Mouse (Mus musculus) small intestine, adult 2 months (tissue): Measurements from ENCODE around the gene Clec16a. TPM values are rescaled to one million over a fixed set of nuclear protein-coding genes. Genes with fewer than 3 reads are reported as not detected.

Source experiments
- H3K27ac ChIP-seq: fragments of 200-500 bp; 2 replicates; pipeline ENCODE4 v1.5.1; 2012; ENCODE audit warnings: low read depth, low read length, control low read depth, inconsistent platforms; ENCODE audit not compliant: insufficient read depth
- H3K27me3 ChIP-seq: fragments of 200-500 bp; 2 replicates; pipeline ENCODE4 v1.6.1; 2012; ENCODE audit warnings: mild to moderate bottlenecking, moderate library complexity, low read length, inconsistent platforms; ENCODE audit not compliant: control insufficient read depth, insufficient read depth
- H3K36me3 ChIP-seq: fragments of 200-500 bp; 2 replicates; pipeline ENCODE4 v1.6.1; 2012; ENCODE audit warnings: mild to moderate bottlenecking, low read length, control low read depth, inconsistent platforms; ENCODE audit not compliant: control insufficient read depth, insufficient read depth
- H3K4me1 ChIP-seq: fragments of 200-500 bp; 2 replicates; pipeline ENCODE4 v1.6.1; 2012; ENCODE audit warnings: low read length, inconsistent platforms, mixed read lengths; ENCODE audit not compliant: control insufficient read depth, insufficient read depth, insufficient read length
- H3K4me3 ChIP-seq: fragments of 200-500 bp; 2 replicates; pipeline ENCODE4 v1.5.1; 2012; ENCODE audit warnings: low read depth, mild to moderate bottlenecking, control low read depth, inconsistent platforms, low read length, moderate library complexity
- CTCF ChIP-seq: fragments of 200-500 bp; IDR thresholded peaks from 2 replicates; pipeline ENCODE4 v1.5.1; 2012; ENCODE audit warnings: low read depth, mild to moderate bottlenecking, control low read depth, inconsistent platforms, low read length, moderate library complexity, mixed read lengths; ENCODE audit not compliant: insufficient replicate concordance, insufficient read length; ENCODE audit errors: extremely low read depth
- POLR2A ChIP-seq: fragments of 200-500 bp; IDR thresholded peaks from 2 replicates; pipeline ENCODE4 v1.6.1; 2012; ENCODE audit warnings: low read depth, mild to moderate bottlenecking, control low read depth, inconsistent platforms, low read length, moderate library complexity
- WGBS: fragments of 180-500 bp; shearing (Covaris S2); methylation state at CpG from one replicate; pipeline ENCODE4 v1.1.7; 2018; 5-methylcytosine and 5-hydroxymethylcytosine counted together
- polyA plus RNA-seq: library from polyadenylated mRNA; depleted of rRNA; stranded (reverse); fragments of >200 nt; gene quantifications from 2 replicates; pipeline ENCODE4 v1.2.3, GENCODE M21; 2012

Clec16a gene
- polyA plus RNA-seq, 1 experiment, result 14.3 TPM

DNA sequence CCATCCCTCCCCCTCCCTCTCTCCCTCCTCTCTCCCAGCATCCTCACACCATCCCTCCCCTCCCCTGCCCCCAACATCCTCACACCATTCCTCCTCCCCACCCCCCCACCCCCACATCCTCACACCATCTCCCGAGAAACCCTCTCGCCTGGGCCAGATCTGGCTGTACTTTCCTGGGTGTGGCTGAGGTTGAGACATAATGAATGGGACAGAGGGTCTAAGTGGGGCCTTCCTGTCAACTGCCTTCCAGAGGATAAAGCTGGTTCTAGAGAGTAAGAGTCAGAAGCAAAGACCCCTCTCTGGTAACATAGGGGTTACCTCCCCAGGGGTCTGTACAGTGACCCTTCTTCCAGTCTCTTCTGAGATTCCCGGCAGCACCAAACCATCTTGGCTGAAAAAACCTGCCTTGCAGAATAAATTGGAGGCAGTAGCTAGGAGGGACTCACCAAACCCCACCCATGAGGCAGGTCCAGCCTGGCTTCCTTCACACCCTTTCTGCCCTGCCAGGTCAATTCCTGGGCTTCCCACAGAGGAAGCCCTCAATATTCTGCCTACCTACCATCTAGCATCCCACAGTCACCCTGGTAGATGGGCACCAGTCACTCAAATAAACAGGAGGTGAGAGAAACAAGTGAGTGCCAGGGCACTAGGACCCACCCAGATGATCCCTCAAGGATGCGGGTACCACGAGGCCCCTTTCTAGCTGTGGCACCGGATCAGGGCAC lies 218.6 kb downstream of the Clec16a start:
- H3K4me1 ChIP-seq, result peaks cover 5% of the 10 kb centered on the region
- H3K4me3 ChIP-seq, result no peak overlapping the region
- H3K27ac ChIP-seq, result no peak overlapping the region
- no peaks in the 10 kb centered on the region for H3K36me3 ChIP-seq
- H3K27me3 ChIP-seq, result no peaks in the 10 kb centered on the region
- 51% methylated on average over 6 of the region's 6 CpGs for WGBS
- no peak for TF ChIP-seq POLR2A
- TF ChIP-seq CTCF, result no peak

DNA sequence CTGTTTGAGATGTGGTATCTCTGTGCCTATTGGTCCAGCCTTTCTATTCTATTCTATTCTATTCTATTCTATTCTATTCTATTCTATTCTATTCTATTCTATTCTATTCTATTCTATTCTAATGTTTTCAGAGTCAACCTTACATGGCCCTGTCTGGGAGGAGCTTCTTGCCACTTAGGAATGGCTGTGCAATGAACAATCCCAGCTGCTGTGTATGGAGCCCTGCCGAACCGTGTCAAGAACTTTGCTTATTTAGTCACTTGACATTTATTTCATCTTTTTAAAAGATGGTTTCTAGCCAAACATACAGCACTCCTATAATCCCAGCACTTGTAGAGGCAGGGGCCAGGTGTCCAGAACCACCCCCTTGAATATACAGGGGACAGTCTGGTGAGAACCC lies 219.2 kb downstream of the Clec16a start:
- Histone ChIP-seq H3K27ac (no peak overlapping the region), H3K36me3 (no peaks in the 10 kb centered on the region), H3K27me3 (no peaks in the 10 kb centered on the region), H3K4me3 (no peak overlapping the region), H3K4me1 (peaks cover 8% of the 10 kb centered on the region)
- 40% methylated on average over 2 of the region's 2 CpGs for WGBS
- no peak for TF ChIP-seq POLR2A
- TF ChIP-seq CTCF, result no peak

DNA sequence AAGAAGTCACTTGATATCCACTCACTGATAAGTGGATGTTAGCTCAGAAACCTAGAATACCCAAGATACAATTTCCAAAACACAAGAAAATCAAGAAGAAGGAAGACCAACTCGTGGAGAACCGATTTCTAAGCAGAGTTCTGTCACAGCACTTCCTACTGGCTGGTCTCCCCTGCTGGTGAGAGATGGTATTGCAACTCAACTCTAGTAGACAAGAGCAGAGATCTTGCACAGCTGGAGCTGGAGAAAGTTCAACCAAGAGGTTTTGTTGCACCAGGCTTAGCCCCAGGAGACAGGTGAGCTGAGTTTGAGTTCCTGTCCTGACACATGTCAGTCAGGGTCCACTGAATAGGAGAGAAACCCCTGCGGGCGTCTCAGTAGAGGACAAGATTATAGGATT lies 222.0 kb downstream of the Clec16a start:
- Histone ChIP-seq H3K27me3 (no peaks in the 10 kb centered on the region), H3K4me1 (peaks cover 18% of the 10 kb centered on the region), H3K4me3 (no peak overlapping the region), H3K36me3 (no peaks in the 10 kb centered on the region), H3K27ac (no peak overlapping the region)
- 37% methylated on average over 4 of the region's 4 CpGs for WGBS
- TF ChIP-seq CTCF (peak; percentile 34; the same call in 1 of the 2 replicates), POLR2A (no peak)

DNA sequence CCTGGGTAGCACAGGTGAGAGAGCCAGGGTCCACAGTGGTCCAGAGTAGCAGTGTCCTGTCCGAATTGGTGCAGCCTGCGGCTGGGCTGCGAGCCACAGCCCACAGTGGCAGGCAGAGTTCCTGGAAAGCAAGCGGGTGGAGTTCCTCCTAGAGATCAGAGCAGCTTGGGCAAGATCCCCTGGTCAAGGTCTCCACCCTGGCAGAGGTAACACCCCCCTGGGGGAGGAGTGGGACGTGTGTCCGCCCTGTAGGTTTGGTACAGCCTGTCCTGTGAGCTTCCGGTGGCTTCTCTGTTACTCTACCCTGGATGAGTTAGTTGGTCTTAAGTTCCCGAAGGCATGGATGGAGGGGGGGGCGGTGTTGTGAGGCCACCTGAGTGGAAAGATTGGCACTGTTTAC lies 223.7 kb downstream of the Clec16a start:
- Histone ChIP-seq H3K27ac (no peak overlapping the region), H3K4me1 (peaks cover 18% of the 10 kb centered on the region), H3K4me3 (no peak overlapping the region), H3K27me3 (no peaks in the 10 kb centered on the region), H3K36me3 (no peaks in the 10 kb centered on the region)
- no peak for TF ChIP-seq CTCF
- no peak for TF ChIP-seq POLR2A
- WGBS, result 53% methylated on average over 9 of the region's 9 CpGs

DNA sequence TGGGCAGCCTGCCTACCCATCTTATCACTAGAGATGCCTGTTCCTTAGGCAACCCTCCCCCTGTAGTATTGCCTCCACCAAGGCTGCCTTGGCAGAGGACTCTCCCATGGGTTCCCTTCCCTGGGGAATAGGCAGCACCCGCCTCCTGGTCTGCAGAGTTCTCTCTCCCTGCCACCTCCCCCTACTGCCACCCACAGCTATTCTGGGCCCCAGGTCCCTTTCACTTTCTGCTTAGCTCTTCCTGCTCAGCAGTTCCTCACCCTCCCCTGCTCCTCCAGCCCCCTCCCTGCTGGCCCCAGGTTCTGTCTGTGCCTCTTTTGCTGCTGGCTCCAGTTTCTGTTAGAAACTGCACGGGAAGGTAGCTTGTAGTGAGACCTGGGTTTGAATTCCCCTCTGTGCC lies 224.5 kb downstream of the Clec16a start:
- no peak overlapping the region for H3K4me3 ChIP-seq
- no peaks in the 10 kb centered on the region for H3K27me3 ChIP-seq
- peak overlapping the region; percentile 47; the same call in 1 of the 2 replicates for H3K27ac ChIP-seq
- no peaks in the 10 kb centered on the region for H3K36me3 ChIP-seq
- H3K4me1 ChIP-seq, result peaks cover 21% of the 10 kb centered on the region
- 32% methylated on average over 2 of the region's 2 CpGs for WGBS
- TF ChIP-seq POLR2A (no peak), CTCF (no peak)

DNA sequence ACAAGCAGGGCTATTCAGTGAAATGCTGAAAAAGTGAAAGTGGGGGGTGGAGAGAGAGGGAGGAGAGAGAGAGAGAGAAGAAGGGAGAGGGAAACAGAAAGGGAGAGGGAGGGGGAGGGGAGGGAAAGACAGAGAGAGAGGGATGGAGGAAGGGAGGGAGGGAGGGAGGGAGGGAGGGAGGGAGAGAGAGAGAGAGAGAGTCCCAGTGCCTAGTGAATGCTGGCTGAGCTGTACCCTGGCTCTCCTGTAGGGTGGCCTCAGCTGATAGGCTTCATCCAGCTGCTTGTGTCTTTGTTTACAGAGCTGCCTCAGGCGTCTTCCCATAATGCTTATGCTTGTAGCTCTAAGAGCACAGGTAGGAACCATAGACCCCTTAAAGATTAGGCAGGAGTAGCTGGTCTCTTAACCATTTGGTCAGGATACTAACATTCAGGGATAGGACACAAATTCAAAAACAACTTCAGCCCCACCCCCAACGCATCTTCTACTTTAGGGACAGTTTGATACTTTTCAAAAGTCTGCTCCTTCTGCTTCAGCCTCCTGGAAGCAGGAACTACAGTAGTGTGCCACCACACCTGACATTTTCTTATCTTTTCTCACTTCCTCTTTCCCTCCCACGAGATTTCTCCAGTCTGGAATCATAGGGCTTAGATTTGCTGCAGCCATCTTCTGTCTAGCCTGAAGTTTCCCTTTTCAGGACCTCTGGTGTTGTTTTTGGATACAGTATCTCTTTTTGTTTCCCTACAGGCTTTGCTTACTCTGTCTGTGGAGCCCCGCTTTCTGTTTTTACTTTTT lies 225.6 kb downstream of the Clec16a start:
- H3K4me1 ChIP-seq, result peaks cover 24% of the 10 kb centered on the region
- no peaks in the 10 kb centered on the region for H3K36me3 ChIP-seq
- no peak overlapping the region for H3K4me3 ChIP-seq
- 36% methylated on average over 4 of the region's 4 CpGs for WGBS
- H3K27me3 ChIP-seq, result no peaks in the 10 kb centered on the region
- H3K27ac ChIP-seq, result 0 out of 2 replicates have a peak overlapping the region, but pooled peaks have one; percentile 47
- TF ChIP-seq POLR2A, result no peak
- TF ChIP-seq CTCF, result no peak

DNA sequence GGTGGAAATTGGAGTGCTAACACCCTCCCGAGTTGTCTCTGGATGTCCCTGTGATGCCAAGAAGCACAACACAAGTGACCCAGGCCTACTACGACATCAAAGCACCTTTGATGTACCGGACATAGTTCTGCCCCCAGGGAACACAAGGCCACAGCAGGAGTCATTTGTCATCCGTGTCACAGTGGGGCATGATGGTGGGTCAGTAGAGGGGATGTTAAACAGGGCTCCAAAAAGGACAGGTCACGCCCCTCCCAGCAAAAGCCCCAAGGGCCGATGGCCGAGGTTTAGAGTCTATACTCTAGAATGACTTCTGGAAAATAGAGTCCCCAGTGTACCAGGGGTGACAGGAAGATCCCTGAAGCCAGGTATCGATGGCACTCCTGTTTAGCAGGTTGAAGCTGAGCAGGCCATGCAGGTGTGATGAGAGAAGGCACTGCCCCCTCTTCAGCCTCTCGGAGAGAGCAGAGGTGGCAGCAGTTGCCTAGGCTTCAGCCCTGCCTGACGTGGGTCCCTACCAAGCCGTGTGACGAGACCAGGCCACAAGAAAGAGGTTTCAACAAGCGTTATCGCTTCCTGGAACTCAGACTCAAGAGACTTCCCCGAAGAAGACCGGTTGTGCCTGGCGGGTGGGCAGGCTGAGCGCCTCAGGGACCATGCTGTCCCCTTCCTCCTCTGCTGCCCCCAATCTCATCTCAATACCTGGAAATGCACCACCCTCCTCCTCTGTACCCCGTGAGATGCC lies 226.8 kb downstream of the Clec16a start:
- TF ChIP-seq CTCF (no peak), POLR2A (0 out of 2 replicates have a peak, but pooled peaks have one; percentile 8)
- Histone ChIP-seq H3K4me3 (no peak overlapping the region), H3K27me3 (no peaks in the 10 kb centered on the region), H3K27ac (peak overlapping the region; percentile 43), H3K36me3 (no peaks in the 10 kb centered on the region), H3K4me1 (peaks cover 24% of the 10 kb centered on the region)
- WGBS, result 85% methylated on average over 19 of the region's 19 CpGs
